Mouse (Mus musculus): ENCODE measurements around the gene Mphosph10.

The Mphosph10 gene

GRCm38 (mm10) chr7:64360586-64360945 is 31.5 kb downstream of the Mphosph10 start:
- TF ChIP-seq GATA4 (IDR thresholded peaks at IDR 0.05; ENCODE audit: insufficient replicate concordance, low read length), result no peak

- TF ChIP-seq GATA4 (IDR thresholded peaks at IDR 0.05; ENCODE audit: insufficient replicate concordance, low read length), result no peak
These were observed 32.0 kb downstream of the Mphosph10 start for GRCm38 (mm10) chr7:64359943-64360585.

- no peak for TF ChIP-seq GATA4 (IDR thresholded peaks at IDR 0.05; ENCODE audit: insufficient replicate concordance, low read length)
These were observed 33.4 kb downstream of the Mphosph10 start for GRCm38 (mm10) chr7:64358666-64359065.

- no peak for TF ChIP-seq GATA4 (IDR thresholded peaks at IDR 0.05; ENCODE audit: insufficient replicate concordance, low read length)
These were observed 34.7 kb downstream of the Mphosph10 start for GRCm38 (mm10) chr7:64357405-64357804.

- no peak for TF ChIP-seq GATA4 (IDR thresholded peaks at IDR 0.05; ENCODE audit: insufficient replicate concordance, low read length)
These were observed 35.4 kb downstream of the Mphosph10 start for GRCm38 (mm10) chr7:64356661-64357060.

GRCm38 (mm10) chr7:64354206-64354605 is 37.9 kb downstream of the Mphosph10 start:
- no peak for TF ChIP-seq GATA4 (IDR thresholded peaks at IDR 0.05; ENCODE audit: insufficient replicate concordance, low read length)

GRCm38 (mm10) chr7:64351087-64351486 is 41.0 kb downstream of the Mphosph10 start:
- no peak for TF ChIP-seq GATA4 (IDR thresholded peaks at IDR 0.05; ENCODE audit: insufficient replicate concordance, low read length)

- TF ChIP-seq GATA4 (IDR thresholded peaks at IDR 0.05; ENCODE audit: insufficient replicate concordance, low read length), result no peak
These were observed 42.8 kb downstream of the Mphosph10 start for GRCm38 (mm10) chr7:64349147-64349861.

- TF ChIP-seq GATA4 (IDR thresholded peaks at IDR 0.05; ENCODE audit: insufficient replicate concordance, low read length), result no peak
These were observed 44.3 kb downstream of the Mphosph10 start for GRCm38 (mm10) chr7:64347813-64348212.

- TF ChIP-seq GATA4 (IDR thresholded peaks at IDR 0.05; ENCODE audit: insufficient replicate concordance, low read length), result no peak
These were observed 59.4 kb downstream of the Mphosph10 start for GRCm38 (mm10) chr7:64332686-64333085.

GRCm38 (mm10) chr7:64331309-64331708 is 60.8 kb downstream of the Mphosph10 start:
- TF ChIP-seq GATA4 (IDR thresholded peaks at IDR 0.05; ENCODE audit: insufficient replicate concordance, low read length), result no peak

GRCm38 (mm10) chr7:64327486-64327885 is 64.6 kb downstream of the Mphosph10 start:
- no peak for TF ChIP-seq GATA4 (IDR thresholded peaks at IDR 0.05; ENCODE audit: insufficient replicate concordance, low read length)

- no peak for TF ChIP-seq GATA4 (IDR thresholded peaks at IDR 0.05; ENCODE audit: insufficient replicate concordance, low read length)
These were observed 65.2 kb downstream of the Mphosph10 start for GRCm38 (mm10) chr7:64326892-64327291.
